Mouse (Mus musculus): ENCODE measurements around the gene Stx2. TPM values are rescaled to one million over a fixed set of nuclear protein-coding genes. Genes with fewer than 3 reads are reported as not detected.

The Stx2 gene
- total and polyA plus RNA-seq, 3 experiments = 0.74 to 5.2 (median 2.5) TPM

Other genes with a start within 250 kb of the Stx2 start
- not detected in 2 replicates for gene Rimbp2, start 55.1 kb downstream of the Stx2 start, total RNA-seq (2012; rRNA removed)
- not detected in 2 replicates for gene Rimbp2, start 55.1 kb downstream of the Stx2 start, total RNA-seq (2014; rRNA removed)
- not detected in 2 replicates for gene Rimbp2, start 55.1 kb downstream of the Stx2 start, polyA plus RNA-seq (2012; ENCODE audit: insufficient read length, low read depth)
- gene Ran, start 11.5 kb upstream of the Stx2 start, total RNA-seq (2012; rRNA removed) = 847 and 977 TPM in 2 replicates
- gene Ran, start 11.5 kb upstream of the Stx2 start, total RNA-seq (2014; rRNA removed) = 1,083 and 1,183 TPM in 2 replicates
- gene Ran, start 11.5 kb upstream of the Stx2 start, polyA plus RNA-seq (2012; ENCODE audit: insufficient read length, low read depth) = 1,512 and 1,664 TPM in 2 replicates
- gene Adgrd1, start 88.2 kb upstream of the Stx2 start, total RNA-seq (2012; rRNA removed) = 0.04 TPM in 1 of 2 replicates, not detected in the other
- gene Adgrd1, start 88.2 kb upstream of the Stx2 start, total RNA-seq (2014; rRNA removed) = 0.05 and 0.07 TPM in 2 replicates
- 0.11 TPM in 1 of 2 replicates, not detected in the other for gene Adgrd1, start 88.2 kb upstream of the Stx2 start, polyA plus RNA-seq (2012; ENCODE audit: insufficient read length, low read depth)